Mouse (Mus musculus) hindbrain, embryonic 12.5 days (tissue): ENCODE results near the gene Asb2. TPM values are rescaled to one million over a fixed set of nuclear protein-coding genes. Genes with fewer than 3 reads are reported as not detected.

Experiments used
- ATAC-seq: fragments of 200-750 bp; cut with Nextera tagmentation; 2 replicates; pipeline ENCODE4 v1.8.0; 2017; ENCODE audit warnings: moderate TSS enrichment; ENCODE audit not compliant: low FRiP score
- H3K27ac ChIP-seq: fragments of 300-500 bp; sonication (generic); 2 replicates; pipeline ENCODE4 v1.5.1; 2016; ENCODE audit warnings: mild to moderate bottlenecking
- H3K27me3 ChIP-seq: fragments of 300-500 bp; sonication (generic); 2 replicates; pipeline ENCODE4 v1.6.1; 2016; ENCODE audit warnings: mild to moderate bottlenecking
- H3K36me3 ChIP-seq: fragments of 300-500 bp; sonication (generic); 2 replicates; pipeline ENCODE4 v1.6.1; 2016; ENCODE audit warnings: mild to moderate bottlenecking
- H3K4me1 ChIP-seq: fragments of 300-500 bp; sonication (generic); 2 replicates; pipeline ENCODE4 v1.6.1; 2016
- H3K4me2 ChIP-seq: fragments of 300-500 bp; sonication (generic); replicated peaks from 2 replicates; pipeline ENCODE4 v1.6.1; 2016; ENCODE audit warnings: mild to moderate bottlenecking
- H3K4me3 ChIP-seq: fragments of 300-500 bp; sonication (generic); 2 replicates; pipeline ENCODE4 v1.5.1; 2016; ENCODE audit warnings: mild to moderate bottlenecking
- H3K9ac ChIP-seq: fragments of 300-500 bp; sonication (generic); 2 replicates; pipeline ENCODE4 v1.6.1; 2016; ENCODE audit warnings: mild to moderate bottlenecking, moderate library complexity
- H3K9me3 ChIP-seq: fragments of 300-500 bp; sonication (generic); replicated peaks from 2 replicates; pipeline ENCODE4 v1.6.1; 2016; ENCODE audit warnings: mild to moderate bottlenecking
- WGBS: fragments of 180-500 bp; shearing (Covaris S2); methylation state at CpG from one replicate; pipeline ENCODE4 v1.1.7; 2016; 5-methylcytosine and 5-hydroxymethylcytosine counted together
- polyA plus RNA-seq: library from polyadenylated mRNA; unstranded; fragments of >200 nt; fragmentation: Nextera tagmentation; extraction: Ambion mirVana; gene quantifications from 2 replicates; pipeline ENCODE4 v1.2.1, GENCODE M21; 2016

The Asb2 gene
- polyA plus RNA-seq, 1 experiment from 2014 or later, result 0.71 TPM

GRCm38 (mm10) chr12:103311921-103312320, 43.9 kb downstream of the Asb2 start:
- ATAC-seq, result no peak
- Histone ChIP-seq H3K27me3 (peaks cover 33% of the 10 kb centered on the region), H3K36me3 (no peaks in the 10 kb centered on the region), H3K9me3 (no peaks in the 10 kb centered on the region), H3K4me3 (no peak overlapping the region), H3K9ac (no peak overlapping the region), H3K4me2 (no peak overlapping the region), H3K4me1 (peaks cover 54% of the 10 kb centered on the region), H3K27ac (no peak overlapping the region)
- WGBS, result 76% methylated on average over 8 of the region's 8 CpGs

- no peak for ATAC-seq
- Histone ChIP-seq H3K27ac (no peak within 1 kb of the TSS), H3K4me2 (no peak within 1 kb of the TSS), H3K4me1 (peaks cover 43% of the 10 kb centered on the region), H3K9me3 (no peaks in the 10 kb centered on the region), H3K36me3 (no peaks in the 10 kb centered on the region), H3K4me3 (no peak within 1 kb of the TSS), H3K27me3 (peaks cover 26% of the 10 kb centered on the region), H3K9ac (no peak within 1 kb of the TSS)
- WGBS, result 68% methylated on average over 2 of the region's 2 CpGs
Observed at GRCm38 (mm10) chr12:103310744-103311267, 45.0 kb downstream of the Asb2 start, which contains the start of gene Fam181a. Gene Fam181a (plus strand): TSS chr12:103310975.

- Histone ChIP-seq H3K4me3 (no peak overlapping the region), H3K9me3 (no peaks in the 10 kb centered on the region), H3K4me1 (peaks cover 4% of the 10 kb centered on the region), H3K27ac (no peak overlapping the region), H3K27me3 (peaks cover 10% of the 10 kb centered on the region), H3K4me2 (no peak overlapping the region), H3K36me3 (no peaks in the 10 kb centered on the region), H3K9ac (no peak overlapping the region)
- no peak for ATAC-seq
- WGBS, result 21% methylated on average over 3 of the region's 3 CpGs
Observed at GRCm38 (mm10) chr12:103306720-103307119, 49.1 kb downstream of the Asb2 start.

- no peak overlapping the region for H3K27ac ChIP-seq
- 31% methylated on average over 2 of the region's 2 CpGs for WGBS
- H3K27me3 ChIP-seq, result peaks cover 10% of the 10 kb centered on the region
- ATAC-seq, result peak; percentile 29; the same call in 1 of the 2 replicates
- 0 out of 2 replicates have a peak, but pooled peaks cover 2% of the 10 kb centered on the region for H3K4me1 ChIP-seq
- H3K4me2 ChIP-seq, result no peak overlapping the region
- no peaks in the 10 kb centered on the region for H3K9me3 ChIP-seq
- H3K9ac ChIP-seq, result no peak overlapping the region
- H3K36me3 ChIP-seq, result no peaks in the 10 kb centered on the region
- H3K4me3 ChIP-seq, result no peak overlapping the region
Observed at GRCm38 (mm10) chr12:103306224-103306623, 49.6 kb downstream of the Asb2 start.

GRCm38 (mm10) chr12:103302960-103303359, 52.8 kb downstream of the Asb2 start:
- no peak overlapping the region for H3K4me3 ChIP-seq
- WGBS, result 91% methylated on average over 1 of the region's 1 CpGs
- no peaks in the 10 kb centered on the region for H3K9me3 ChIP-seq

GRCm38 (mm10) chr12:103301645-103302044, 54.2 kb downstream of the Asb2 start:
- H3K4me3 ChIP-seq, result no peak overlapping the region
- no peak for ATAC-seq
- no peak overlapping the region for H3K4me2 ChIP-seq
- no peaks in the 10 kb centered on the region for H3K4me1 ChIP-seq
- H3K27me3 ChIP-seq, result no peaks in the 10 kb centered on the region
- 45% methylated on average over 2 of the region's 2 CpGs for WGBS
- no peak overlapping the region for H3K9ac ChIP-seq
- H3K36me3 ChIP-seq, result no peaks in the 10 kb centered on the region
- no peak overlapping the region for H3K27ac ChIP-seq
- H3K9me3 ChIP-seq, result no peaks in the 10 kb centered on the region

More at GRCm38 (mm10) chr12:103302960-103303359, 52.8 kb downstream of the Asb2 start:
- no peaks in the 10 kb centered on the region for H3K4me1 ChIP-seq
- peaks cover 5% of the 10 kb centered on the region for H3K27me3 ChIP-seq
- no peak overlapping the region for H3K27ac ChIP-seq
- H3K36me3 ChIP-seq, result no peaks in the 10 kb centered on the region
- no peak for ATAC-seq
- H3K4me2 ChIP-seq, result no peak overlapping the region
- H3K9ac ChIP-seq, result no peak overlapping the region

GRCm38 (mm10) chr12:103300493-103300892, 55.3 kb downstream of the Asb2 start:
- H3K9ac ChIP-seq, result no peak overlapping the region
- no peak overlapping the region for H3K27ac ChIP-seq
- H3K4me1 ChIP-seq, result 0 out of 2 replicates have a peak, but pooled peaks cover 3% of the 10 kb centered on the region
- H3K4me3 ChIP-seq, result no peak overlapping the region
- ATAC-seq, result no peak
- no peaks in the 10 kb centered on the region for H3K9me3 ChIP-seq
- WGBS, result 67% methylated on average over 9 of the region's 9 CpGs
- H3K36me3 ChIP-seq, result no peaks in the 10 kb centered on the region
- no peak overlapping the region for H3K4me2 ChIP-seq
- no peaks in the 10 kb centered on the region for H3K27me3 ChIP-seq

GRCm38 (mm10) chr12:103296292-103296691, 59.5 kb downstream of the Asb2 start:
- Histone ChIP-seq H3K4me1 (peaks cover 9% of the 10 kb centered on the region; the same call in 1 of the 2 replicates), H3K27me3 (no peaks in the 10 kb centered on the region), H3K36me3 (no peaks in the 10 kb centered on the region), H3K4me2 (no peak overlapping the region), H3K27ac (no peak overlapping the region), H3K4me3 (no peak overlapping the region), H3K9me3 (no peaks in the 10 kb centered on the region), H3K9ac (no peak overlapping the region)
- WGBS, result 17% methylated on average over 4 of the region's 4 CpGs
- ATAC-seq, result no peak

GRCm38 (mm10) chr12:103292366-103292765, 63.4 kb downstream of the Asb2 start:
- Histone ChIP-seq H3K4me3 (no peak overlapping the region), H3K9me3 (no peaks in the 10 kb centered on the region), H3K4me1 (peaks cover 9% of the 10 kb centered on the region; the same call in 1 of the 2 replicates), H3K27me3 (no peaks in the 10 kb centered on the region), H3K27ac (no peak overlapping the region), H3K9ac (no peak overlapping the region), H3K36me3 (no peaks in the 10 kb centered on the region), H3K4me2 (no peak overlapping the region)
- 94% methylated on average over 3 of the region's 3 CpGs for WGBS
- ATAC-seq, result no peak

GRCm38 (mm10) chr12:103287276-103287675, 68.5 kb downstream of the Asb2 start:
- H3K27me3 ChIP-seq, result no peaks in the 10 kb centered on the region
- no peak overlapping the region for H3K9ac ChIP-seq
- ATAC-seq, result no peak; the same call in 1 of the 2 replicates
- no peak overlapping the region for H3K27ac ChIP-seq
- H3K4me2 ChIP-seq, result no peak overlapping the region
- H3K9me3 ChIP-seq, result no peaks in the 10 kb centered on the region
- H3K36me3 ChIP-seq, result no peaks in the 10 kb centered on the region
- H3K4me1 ChIP-seq, result peaks cover 6% of the 10 kb centered on the region; the same call in 1 of the 2 replicates
- 72% methylated on average over 4 of the region's 4 CpGs for WGBS
- no peak overlapping the region for H3K4me3 ChIP-seq

GRCm38 (mm10) chr12:103283411-103283810, 72.4 kb downstream of the Asb2 start:
- Histone ChIP-seq H3K9ac (no peak overlapping the region), H3K4me1 (no peaks in the 10 kb centered on the region), H3K27ac (no peak overlapping the region), H3K9me3 (no peaks in the 10 kb centered on the region), H3K4me2 (no peak overlapping the region), H3K4me3 (no peak overlapping the region), H3K27me3 (no peaks in the 10 kb centered on the region), H3K36me3 (no peaks in the 10 kb centered on the region)
- no peak for ATAC-seq
- WGBS, result 83% methylated on average over 3 of the region's 3 CpGs

GRCm38 (mm10) chr12:103282936-103283335, 72.9 kb downstream of the Asb2 start:
- H3K9ac ChIP-seq, result no peak overlapping the region
- ATAC-seq, result no peak
- 66% methylated on average over 6 of the region's 6 CpGs for WGBS

GRCm38 (mm10) chr12:103281912-103282311, 73.9 kb downstream of the Asb2 start:
- Histone ChIP-seq H3K9ac (no peak overlapping the region), H3K27me3 (no peaks in the 10 kb centered on the region), H3K27ac (no peak overlapping the region), H3K4me1 (no peaks in the 10 kb centered on the region), H3K4me3 (no peak overlapping the region), H3K9me3 (peaks cover 9% of the 10 kb centered on the region; the same call in 1 of the 2 replicates), H3K4me2 (no peak overlapping the region), H3K36me3 (no peaks in the 10 kb centered on the region)
- WGBS, result 69% methylated on average over 4 of the region's 4 CpGs
- no peak for ATAC-seq

More at GRCm38 (mm10) chr12:103282936-103283335, 72.9 kb downstream of the Asb2 start:
- Histone ChIP-seq H3K27ac (no peak overlapping the region), H3K27me3 (no peaks in the 10 kb centered on the region), H3K4me2 (no peak overlapping the region), H3K36me3 (no peaks in the 10 kb centered on the region), H3K9me3 (peaks cover 1% of the 10 kb centered on the region; the same call in 1 of the 2 replicates), H3K4me3 (no peak overlapping the region), H3K4me1 (no peaks in the 10 kb centered on the region)
